Mouse (Mus musculus): Measurements from ENCODE around the gene Gm20695.
A peak's percentile ranks its signal among the peaks of the same experiment; 100 is the strongest.

Gene Gm20695

GRCm38 (mm10) chr16:3895173-3895792 lies 10.8 kb downstream of the Gm20695 start:
- DNase-seq (ENCODE audit: low spot score in 2 of 2), result no peak

DNA sequence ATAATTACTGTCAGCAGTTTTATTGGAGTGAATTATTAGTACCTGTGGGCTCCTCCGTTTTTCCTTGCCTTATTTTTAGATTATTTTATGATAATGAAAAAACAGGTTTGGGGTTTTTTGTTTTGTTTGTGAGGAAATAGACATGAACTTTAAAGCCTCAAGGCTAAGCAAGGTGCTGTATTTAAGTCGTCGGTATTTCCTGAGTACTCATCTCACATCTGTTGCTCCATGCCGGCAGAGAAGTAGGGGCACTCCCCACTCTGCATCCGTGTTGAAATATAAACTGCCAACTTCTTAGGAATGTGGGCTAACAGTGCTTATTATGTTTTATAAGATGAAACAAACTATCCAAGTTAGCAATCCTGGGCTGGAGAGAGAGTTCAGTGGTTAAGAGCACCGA lies 11.6 kb downstream of the Gm20695 start:
- no peak for DNase-seq (ENCODE audit: low spot score in 2 of 2)

DNA sequence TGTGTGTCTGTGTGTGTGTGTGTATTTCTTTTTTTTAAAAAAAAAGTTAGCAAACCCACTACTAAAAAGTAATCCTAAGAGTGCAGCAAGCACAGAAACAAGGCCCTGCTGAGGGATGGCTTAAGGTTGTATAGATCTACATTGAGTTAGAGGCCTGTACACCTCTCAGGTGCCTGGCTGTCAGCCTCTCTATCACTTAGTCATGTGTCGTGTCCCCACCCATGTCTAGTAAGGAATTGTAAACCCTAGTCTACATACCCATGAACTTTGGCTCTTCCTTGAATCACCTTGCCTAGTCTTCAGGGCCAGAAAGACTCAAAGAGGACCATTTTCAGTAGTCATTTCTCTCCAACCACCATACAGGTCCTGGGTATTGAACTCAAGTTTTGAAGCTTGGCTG lies 12.1 kb downstream of the Gm20695 start:
- DNase-seq (ENCODE audit: low spot score in 2 of 2), result no peak

- no peak for DNase-seq (ENCODE audit: low spot score in 2 of 2)
Observed at GRCm38 (mm10) chr16:3907471-3907870, 23.0 kb downstream of the Gm20695 start.

DNA sequence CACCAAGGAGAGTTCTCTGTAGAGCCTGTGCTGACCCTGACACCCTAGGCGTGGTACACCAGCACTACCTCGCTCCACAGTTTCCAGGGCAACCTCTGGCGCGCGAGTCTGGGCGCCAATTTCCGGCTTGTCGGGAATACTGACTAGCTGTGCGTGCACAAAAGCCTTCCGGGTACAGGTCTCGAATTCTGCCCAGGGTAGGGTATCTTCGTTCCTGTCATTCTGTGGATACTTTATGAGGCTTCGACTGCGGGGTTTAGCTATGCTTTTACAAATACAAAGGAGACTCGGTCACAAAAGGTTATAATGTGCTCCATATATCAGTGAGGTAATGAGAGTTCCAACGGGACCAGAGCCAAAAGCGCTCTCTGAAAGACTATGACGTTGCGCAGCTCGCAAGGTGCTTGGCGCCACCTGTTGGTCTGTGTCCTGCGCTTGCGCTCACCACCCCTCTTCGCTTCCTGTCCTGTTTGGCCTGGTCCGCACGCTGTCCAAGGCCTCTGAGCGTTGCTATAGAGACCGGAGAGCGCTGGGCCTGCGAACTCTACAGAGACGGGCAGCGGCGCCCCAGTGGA lies 24.2 kb downstream of the Gm20695 start, which contains the start of the genes 1700037C18Rik and Cluap1:
Gene 1700037C18Rik (minus strand): TSS at position 153 of the 575 bp plus-strand sequence.
Gene Cluap1 (plus strand): TSS at position 265 of the 575 bp plus-strand sequence.
- peak; percentile 95 to 96 for DNase-seq (ENCODE audit: low spot score in 2 of 2)

DNA sequence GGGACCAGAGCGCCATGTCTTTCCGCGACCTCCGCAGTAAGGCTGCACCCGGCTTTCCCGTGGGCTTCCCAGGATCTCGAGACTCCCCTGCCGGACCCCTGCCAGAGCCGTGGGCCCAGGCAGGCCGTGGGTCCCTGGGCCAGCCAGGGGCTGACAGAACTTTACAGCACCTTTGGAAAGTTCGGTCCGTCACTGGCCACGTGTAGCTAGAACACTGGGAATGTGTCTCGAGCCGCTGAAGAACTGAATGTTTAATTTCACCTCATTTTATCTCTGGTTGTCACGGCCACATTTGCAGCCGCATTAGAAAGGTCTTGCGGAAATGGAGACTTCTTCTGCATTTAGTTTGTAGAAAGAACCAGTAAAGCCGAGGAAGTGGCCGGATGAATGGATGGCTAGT lies 24.7 kb downstream of the Gm20695 start:
- no peak for DNase-seq (ENCODE audit: low spot score in 2 of 2)

DNA sequence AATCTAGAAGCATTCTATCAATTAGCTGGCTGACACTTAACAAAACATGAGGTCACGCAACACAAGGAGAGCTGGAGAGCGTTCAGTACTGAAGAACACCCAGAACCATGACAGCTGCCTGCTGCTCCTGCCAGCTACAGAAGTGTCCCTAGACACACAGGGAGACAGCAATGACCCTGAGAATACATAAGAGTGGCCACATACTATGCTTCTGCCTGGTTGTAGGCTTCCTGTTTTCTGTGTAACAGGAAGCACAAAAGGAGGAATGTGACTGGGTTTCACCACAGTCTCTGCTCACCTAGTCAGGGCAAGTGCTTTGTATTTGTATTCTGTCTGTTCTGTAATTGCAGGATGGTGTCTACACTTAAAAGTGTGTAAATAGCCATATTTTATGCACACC lies 36.3 kb downstream of the Gm20695 start:
- DNase-seq (ENCODE audit: low spot score in 2 of 2), result no peak

GRCm38 (mm10) chr16:3923515-3923914 lies 39.1 kb downstream of the Gm20695 start:
- DNase-seq (ENCODE audit: low spot score in 2 of 2), result no peak

- DNase-seq (ENCODE audit: low spot score in 2 of 2), result no peak
Observed at GRCm38 (mm10) chr16:3923966-3924365, 39.5 kb downstream of the Gm20695 start.

GRCm38 (mm10) chr16:3928582-3928981 lies 44.1 kb downstream of the Gm20695 start:
- no peak for DNase-seq (ENCODE audit: low spot score in 2 of 2)

GRCm38 (mm10) chr16:3929151-3929550 lies 44.7 kb downstream of the Gm20695 start:
- no peak for DNase-seq (ENCODE audit: low spot score in 2 of 2)

- no peak for DNase-seq (ENCODE audit: low spot score in 2 of 2)
Observed at GRCm38 (mm10) chr16:3933536-3933935, 49.1 kb downstream of the Gm20695 start.

DNA sequence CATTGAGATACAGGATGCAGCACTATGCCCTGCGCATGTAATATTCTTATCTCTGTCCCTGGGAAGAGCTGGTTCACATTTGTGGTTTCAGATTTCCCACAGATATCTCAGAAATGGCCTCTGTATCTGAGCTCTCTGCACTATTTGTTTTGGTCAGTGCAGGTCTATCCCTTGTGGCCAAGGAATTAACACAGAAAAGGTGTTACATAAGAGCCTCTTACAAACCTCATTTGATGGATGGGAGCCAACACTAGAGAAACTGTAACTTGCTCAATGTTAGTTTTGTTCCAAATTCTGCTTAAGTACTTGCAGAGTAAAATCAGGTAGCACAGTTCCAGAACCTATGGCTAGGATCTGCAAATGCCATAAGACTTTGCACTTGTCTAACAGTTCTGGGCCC lies 49.6 kb downstream of the Gm20695 start:
- DNase-seq (ENCODE audit: low spot score in 2 of 2), result no peak

GRCm38 (mm10) chr16:3934701-3935100 lies 50.3 kb downstream of the Gm20695 start:
- no peak for DNase-seq (ENCODE audit: low spot score in 2 of 2)

DNA sequence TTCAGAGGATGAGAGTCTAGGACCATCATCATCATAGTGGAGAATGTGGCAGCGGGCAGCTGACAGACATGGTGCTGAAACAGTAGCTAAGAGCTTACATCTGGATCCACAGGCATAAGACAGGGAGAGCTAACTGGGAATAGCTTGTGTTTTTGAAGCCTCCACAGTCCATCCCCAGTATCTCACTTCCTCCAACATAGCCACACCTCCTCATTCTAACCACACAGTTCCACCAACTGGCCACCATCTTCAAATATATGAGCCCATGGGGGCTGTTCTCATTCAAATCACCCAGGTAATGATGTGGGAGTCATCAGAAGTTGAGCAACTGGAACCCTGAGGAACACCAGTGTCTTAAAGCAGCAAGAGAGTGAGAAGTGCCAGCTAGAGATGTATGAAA lies 66.7 kb downstream of the Gm20695 start:
- DNase-seq (ENCODE audit: low spot score in 2 of 2), result no peak

DNA sequence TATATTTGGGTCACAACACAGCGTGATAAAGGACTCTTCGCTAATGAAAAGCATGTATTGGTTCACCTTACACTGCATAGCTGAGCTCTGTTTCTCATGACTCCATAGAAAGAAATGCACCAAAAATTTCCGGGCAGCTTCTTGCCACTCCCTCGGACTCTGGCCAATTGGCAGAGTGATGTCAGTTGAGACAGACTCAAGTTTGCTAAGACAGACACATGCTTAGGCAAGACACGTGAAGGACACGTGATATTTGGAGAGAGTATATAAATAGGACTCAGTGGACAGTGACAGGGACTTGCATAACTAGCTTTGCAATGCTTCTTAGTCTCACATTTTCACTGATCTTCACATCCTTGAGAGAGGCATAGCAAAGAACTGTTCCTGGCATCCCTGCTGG lies 71.9 kb downstream of the Gm20695 start:
- DNase-seq (ENCODE audit: low spot score in 2 of 2), result peak in 1 of 2 experiments; percentile 13

DNA sequence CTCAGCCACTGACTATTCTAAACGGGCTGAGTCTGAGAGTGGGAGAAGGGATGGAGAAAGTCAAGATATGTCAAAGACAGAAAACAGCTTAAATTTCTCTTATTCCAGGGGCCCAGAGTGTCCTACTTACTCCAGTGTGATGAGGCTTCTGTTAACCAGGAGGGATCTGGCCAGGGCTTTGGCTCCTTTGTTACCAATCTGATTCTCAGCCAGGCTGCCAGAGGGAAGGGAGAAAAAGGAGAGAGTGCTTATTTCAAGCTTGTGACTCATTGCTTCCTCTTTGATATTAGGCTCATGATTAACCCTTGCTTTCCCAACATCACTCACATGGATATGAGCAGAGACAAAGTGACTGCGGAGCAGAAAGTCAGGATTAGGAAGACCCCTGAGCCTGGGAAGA lies 74.8 kb downstream of the Gm20695 start:
- DNase-seq (ENCODE audit: low spot score in 2 of 2), result no peak

DNA sequence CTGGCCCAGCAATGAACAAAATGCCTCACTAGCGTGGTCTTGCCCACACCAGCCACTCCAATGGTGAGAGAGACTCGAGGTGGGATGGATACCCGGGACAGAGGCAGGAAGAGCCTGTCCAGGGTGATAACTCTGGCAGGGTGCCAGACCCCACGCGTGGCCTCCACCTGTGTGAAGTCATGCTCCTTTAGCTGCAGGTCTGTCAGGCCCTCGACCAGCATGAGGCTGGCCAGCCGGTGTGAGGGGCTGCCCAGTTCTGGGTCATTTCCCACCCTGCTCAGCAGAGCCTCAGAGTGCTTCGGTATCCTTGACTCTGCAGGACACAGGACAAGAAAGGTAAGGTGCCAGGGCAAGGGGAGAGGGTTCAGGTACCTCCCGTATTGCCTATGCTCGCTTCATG lies 80.5 kb downstream of the Gm20695 start:
- DNase-seq (ENCODE audit: low spot score in 2 of 2), result no peak

GRCm38 (mm10) chr16:3965534-3965933 lies 81.1 kb downstream of the Gm20695 start:
- no peak for DNase-seq (ENCODE audit: low spot score in 2 of 2)

Measured in frontal cortex, postnatal 36 days (tissue).